Mouse (Mus musculus): Measurements from ENCODE around the gene Sun1. TPM values are rescaled to one million over a fixed set of nuclear protein-coding genes. Genes with fewer than 3 reads are reported as not detected.

Gene Sun1
- total RNA-seq, 2 experiments from 2014 or later, result 59.1 to 83.8 TPM

DNA sequence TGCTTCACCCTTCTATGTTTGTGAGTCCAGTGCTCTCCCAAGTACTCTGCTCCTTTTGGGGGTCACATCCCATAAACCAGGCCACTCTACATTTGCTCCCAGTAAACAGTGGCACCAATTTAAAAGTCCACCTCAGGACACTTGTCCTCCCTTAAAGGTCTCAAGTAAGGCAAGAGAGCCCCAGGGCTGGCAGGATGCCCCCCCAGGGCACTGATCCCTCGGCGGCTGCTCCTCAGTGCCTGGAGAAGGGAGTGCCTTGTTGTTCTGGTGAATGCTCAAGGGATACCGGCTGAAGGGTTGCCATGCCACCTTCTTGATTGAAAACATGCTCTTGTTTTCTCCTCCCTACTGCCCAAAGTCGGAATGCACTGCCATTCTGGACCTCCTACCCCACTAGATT is 5.6 kb downstream of the Sun1 start:
- DNase-seq (ENCODE audit: low spot score in 2 of 2), result no peak

DNA sequence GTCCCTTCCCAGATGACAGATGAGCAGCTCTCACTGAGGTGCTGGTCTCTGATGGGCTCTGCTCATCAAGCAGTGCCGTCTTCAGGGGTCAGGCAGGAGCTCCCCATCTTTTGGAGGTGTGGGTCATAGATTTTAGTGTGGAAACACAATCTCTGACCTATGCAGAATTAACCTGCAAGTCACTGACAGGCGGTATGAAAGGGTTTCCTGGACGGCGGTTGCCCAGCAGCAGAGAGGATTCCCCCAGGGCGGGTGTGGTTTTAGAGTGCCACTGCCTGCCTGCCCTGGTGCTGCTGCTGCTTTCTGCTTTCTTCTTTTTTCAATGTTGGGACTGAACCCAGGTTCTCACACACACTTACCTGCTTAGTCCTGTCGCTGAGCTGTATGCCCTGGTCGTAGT is 6.1 kb downstream of the Sun1 start:
- DNase-seq (ENCODE audit: low spot score in 2 of 2), result no peak

DNA sequence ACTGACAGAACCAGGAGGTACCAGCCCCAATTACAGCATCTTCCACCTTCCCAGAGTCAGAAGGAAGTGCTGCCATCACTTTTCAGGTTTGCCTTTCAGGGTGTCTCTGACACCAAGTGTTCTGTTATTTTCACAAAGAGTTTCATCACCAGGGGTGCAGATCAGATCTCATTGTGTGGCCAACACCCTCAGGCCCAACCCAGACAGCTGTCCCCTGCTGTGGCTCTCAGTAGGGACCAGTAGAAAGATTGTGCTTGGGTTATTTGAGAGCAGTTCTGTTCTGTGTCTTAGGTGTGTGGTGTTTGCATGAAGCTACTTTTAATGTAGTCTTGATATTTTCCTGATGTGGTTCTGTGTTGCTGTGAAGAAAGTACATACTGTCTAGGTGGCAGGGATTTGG is 7.7 kb downstream of the Sun1 start:
- no peak for DNase-seq (ENCODE audit: low spot score in 2 of 2)

DNA sequence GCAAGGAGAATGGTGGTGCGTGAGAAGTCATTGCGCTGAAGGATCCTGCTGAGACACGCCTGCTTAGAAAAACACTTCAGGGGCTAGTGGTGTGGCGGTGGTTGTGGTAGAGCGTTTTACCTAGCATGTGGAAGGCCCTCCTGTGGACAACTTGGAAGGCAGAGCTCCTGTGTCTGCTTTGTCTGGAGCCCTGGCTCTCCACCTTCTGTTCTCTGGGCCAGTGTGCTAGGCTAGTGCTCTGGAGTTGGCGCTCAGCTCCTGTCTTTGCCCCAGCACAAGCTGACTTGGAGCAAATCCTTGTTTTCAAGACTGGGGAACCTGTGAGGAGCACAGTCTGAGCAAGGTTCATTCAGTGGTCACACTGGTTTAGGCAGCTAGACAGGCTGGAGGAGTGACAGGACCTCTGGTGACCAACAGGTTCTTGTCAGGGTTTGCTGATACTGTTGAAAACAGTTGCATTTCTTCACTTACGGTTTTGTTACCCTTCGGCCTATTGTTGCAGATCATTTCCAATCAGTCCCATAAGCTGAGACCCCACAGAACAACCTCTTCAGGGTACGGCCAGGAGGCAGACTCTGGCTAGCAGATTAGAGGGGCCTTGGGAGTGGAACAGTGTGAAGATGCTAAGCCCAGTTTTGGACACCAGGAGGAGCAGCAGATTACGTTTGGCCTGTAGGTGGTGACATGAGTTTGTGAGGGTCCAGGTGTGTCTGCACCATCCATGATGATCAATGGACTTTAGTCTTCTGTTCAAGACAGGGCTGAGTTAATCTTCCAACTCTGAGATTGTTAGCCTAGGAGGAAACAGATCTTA is 8.6 kb downstream of the Sun1 start:
- DNase-seq (ENCODE audit: low spot score in 2 of 2), result no peak

DNA sequence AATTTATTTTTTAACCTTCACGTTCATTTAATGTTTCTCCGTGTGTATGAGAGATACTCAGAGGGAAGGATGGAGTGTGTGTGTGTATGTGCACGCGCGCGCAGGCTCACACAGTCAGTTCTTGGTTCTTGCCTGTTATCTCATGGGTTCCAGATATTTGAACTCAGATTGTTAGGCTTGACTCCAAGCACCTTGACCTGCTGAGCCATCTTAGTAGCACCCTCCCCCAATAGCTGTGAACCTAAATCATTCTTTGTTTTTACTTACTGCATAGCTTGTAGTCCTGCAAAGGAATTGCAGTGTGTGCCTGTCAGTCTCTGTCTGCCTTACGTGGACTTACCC is 9.2 kb downstream of the Sun1 start:
- DNase-seq (ENCODE audit: low spot score in 2 of 2), result no peak

DNA sequence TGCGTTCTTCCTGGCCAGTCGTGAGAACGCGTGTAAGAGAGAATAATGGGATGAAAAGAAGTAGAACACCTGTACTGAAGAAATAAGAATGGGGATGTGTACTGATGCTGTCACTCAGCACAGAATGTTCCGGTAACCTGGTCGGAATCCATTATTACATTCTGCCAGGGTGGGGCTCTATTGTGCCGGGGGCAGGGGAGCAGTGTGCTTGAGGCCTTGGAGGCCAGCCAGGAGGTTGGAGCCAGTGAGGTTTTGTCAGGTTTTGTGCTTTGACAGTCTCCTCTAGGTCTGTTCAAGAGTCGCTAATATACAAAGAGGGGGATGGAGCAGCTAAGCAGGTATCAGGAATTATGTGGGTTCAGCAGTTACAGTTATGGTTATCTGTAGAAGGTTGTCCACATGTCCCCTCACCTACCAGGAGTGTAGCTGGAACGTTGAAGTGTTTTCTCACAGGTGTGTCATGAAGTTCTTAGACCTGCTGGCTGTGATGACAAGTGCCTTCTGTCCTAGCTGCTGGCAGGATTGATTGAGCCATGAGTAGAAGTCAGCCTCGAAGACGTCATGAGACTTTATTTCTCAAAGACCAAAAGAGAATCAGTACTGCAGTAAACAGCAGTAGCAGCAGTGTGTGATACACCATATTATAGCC is 11.4 kb downstream of the Sun1 start:
- no peak for DNase-seq (ENCODE audit: low spot score in 2 of 2)

DNA sequence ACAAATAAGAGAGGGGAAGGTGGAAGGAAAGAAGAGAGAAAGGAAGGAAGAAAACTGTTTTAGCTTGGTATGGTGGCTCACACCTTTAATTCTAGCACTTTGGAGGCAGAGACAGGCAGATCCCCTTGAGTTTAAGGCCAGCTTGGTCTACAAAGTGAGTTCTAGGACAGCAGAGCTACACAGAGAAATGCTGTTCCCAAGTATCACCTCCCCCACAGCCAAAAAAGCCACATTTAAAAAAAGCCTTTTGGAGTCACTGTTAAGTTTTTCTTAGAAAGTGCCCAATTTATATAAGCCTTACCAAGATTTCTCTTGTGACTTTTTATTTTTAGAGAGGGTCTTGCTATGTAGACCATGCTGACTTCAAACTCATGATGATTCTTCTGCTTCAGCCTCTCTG is 13.9 kb downstream of the Sun1 start:
- no peak for DNase-seq (ENCODE audit: low spot score in 2 of 2)

DNA sequence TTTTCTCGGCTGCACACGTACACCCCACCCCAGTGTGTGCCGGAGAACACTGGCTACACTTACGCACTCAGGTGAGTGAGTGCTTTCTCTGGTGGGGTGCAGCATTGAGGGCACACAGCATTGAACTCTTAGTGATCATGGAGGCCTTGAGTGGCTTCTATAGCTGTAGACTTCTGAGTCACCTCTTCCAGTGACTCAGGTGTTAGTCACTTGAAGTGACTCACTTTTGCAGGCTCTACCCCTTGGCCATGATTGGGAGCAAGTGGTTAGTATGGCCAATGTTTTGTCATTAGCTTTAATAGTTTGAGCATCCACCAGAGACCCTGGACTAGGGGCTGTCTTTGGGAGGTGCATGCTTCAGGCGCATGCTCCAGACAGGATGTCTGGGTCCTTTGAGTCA is 14.7 kb downstream of the Sun1 start:
- peak in 1 of 2 experiments; percentile 55 for DNase-seq (ENCODE audit: low spot score in 2 of 2)

DNA sequence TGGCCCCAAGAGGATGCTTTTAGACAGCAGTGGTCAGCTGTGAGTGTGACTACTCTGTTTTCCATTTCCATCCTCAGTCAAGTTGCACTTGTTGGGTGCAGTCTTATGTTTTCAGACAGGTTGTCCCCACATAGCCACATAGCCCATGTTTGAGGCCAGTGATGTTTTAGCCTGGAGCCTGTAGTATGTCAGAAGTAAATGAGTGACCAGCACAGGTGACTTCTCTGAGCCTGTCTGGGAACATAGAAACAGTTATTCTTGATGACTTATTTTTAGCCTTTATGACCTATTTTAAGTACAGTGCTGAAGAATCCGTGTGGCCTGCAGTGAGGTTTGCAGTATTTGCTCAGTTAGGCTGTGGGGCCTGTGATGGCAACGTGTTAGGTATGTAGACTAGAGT is 15.7 kb downstream of the Sun1 start:
- no peak for DNase-seq (ENCODE audit: low spot score in 2 of 2)

DNA sequence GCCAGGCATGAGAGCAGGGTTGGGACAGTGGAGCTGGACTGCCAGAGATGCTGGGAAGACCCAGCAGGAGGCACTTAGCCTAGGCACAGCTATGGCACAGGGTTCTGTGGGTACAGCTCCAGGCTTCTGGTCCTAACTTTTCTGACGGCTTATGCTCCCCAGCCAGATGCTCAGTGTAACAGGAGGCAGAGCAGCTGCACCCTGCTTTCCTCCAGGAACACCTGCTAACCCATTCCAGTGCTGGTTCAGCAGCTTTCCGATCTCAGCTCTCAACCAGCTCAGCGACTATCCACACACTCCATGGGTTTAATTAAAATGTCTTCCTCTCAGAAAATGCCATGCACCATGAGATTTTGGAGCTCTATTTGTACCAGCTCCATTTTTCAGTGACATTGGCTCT is 16.3 kb downstream of the Sun1 start:
- DNase-seq (ENCODE audit: low spot score in 2 of 2), result no peak

DNA sequence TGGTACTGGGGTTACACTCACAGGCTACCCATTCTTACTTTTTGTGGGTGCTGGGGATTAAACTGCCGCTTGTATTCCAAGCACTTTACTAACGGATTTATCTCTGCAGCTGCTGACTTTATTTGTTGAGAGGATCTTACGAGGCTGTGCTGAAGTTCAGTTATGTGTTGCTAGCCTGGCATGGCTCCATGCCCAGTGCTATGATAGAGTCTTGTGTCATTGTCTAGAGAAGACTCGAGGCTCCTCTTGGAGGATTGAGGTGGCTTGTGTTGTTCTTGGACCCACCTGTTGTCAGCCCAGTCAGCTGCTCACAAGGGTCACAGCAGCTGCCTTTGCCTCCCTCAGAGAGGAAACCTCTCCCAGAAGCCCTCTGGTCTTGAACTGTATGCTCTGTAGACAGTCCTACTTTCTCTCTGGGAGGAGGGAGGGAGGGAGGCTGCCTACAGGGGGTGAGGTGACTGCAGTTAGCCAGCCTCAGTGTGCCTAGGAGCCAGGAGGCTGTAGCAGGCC is 19.6 kb downstream of the Sun1 start:
- no peak for DNase-seq (ENCODE audit: low spot score in 2 of 2)

DNA sequence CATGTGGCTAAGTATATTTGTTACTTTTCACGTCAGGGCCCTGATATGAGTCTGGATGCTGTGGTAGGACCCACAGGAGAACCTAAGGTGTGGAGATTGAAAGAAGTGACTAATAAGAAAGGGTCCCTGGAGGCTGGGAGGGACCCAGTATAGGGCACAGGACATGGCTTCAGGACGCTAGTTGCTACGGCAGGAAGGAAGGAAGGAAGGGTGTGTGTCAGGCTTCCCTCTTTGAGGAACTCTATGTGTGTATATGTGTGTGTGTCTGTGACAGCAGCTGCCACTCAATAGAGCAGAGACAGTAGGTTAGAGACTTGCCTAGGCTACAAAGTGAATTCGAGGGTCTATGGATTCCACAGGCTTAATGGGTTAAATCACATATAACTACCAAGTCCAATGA is 20.2 kb downstream of the Sun1 start:
- DNase-seq (ENCODE audit: low spot score in 2 of 2), result no peak

DNA sequence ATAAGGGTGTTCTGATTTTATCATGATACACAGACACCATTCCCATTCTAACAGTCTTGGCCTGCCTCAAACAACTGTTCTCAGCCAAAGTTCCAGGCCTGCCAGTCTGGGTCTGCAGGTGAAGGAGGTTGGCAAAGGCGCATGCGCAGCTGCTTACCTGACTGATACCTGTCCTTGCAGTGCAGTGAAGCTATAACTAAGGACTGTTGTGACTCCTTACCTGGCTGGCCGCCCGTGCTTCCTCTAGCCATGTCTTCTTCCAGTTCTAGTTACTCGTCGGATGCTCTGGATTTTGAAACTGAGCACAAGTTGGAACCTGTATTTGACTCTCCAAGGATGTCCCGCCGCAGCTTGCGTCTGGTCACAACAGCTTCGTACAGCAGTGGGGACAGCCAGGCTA is 22.9 kb downstream of the Sun1 start:
- no peak for DNase-seq (ENCODE audit: low spot score in 2 of 2)

DNA sequence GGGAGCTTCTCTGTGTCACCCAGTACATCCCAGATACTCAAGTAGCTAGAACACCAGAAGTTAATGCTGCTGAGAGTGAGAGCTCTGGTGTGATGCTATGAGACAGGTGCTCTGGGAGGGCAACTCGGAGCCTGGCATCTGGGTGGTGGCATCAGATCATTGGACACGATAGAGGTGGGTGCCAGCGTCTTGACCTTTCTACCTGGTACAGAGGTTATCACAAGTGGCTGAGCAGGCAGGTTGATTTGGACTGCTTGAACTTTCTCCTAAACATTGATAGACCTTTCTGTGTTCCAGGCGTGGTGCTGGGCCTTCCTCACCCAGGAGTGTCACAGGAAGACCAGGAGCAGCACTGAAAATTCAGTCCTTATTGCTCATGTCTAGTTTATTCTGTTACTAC is 26.8 kb downstream of the Sun1 start:
- no peak for DNase-seq (ENCODE audit: low spot score in 2 of 2)

DNA sequence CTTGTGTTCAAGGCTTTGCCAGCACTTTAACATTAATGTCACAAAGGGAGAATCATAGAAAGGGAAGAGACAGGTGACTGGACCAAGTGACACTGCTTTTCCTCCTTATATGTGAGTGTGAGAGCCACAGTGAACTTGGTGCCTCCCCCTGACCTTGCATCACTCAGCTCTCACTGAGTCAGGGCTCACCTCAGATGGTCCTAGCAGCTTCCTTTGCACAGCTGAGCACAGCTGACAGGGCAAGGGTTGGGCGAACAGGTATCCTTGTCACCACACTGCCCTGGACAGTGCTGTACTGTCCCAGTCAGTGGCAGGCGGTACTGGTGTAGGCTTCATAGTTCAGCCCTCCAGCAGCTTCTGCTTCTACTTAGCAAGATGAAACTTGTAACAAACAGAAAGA is 27.2 kb downstream of the Sun1 start:
- no peak for DNase-seq (ENCODE audit: low spot score in 2 of 2)

DNA sequence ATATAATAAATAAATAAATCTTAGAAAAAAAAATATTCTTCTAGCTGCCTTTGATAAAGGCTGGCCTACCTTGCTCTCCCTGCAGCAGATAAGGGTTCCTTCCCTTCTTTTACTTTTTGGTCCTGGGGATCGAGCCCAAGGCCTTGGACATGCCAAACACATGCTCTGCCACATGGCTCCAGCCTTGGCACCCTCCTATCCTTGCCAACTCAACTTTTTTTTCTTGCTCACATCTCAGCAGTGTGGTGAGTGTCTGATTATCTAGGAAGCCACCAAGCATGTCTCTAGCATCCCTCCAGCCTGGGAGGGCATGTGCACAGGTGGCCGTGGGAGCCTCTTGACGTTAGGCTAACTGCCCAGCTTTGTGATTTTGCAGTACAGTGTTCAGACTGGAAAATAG is 27.9 kb downstream of the Sun1 start:
- no peak for DNase-seq (ENCODE audit: low spot score in 2 of 2)

DNA sequence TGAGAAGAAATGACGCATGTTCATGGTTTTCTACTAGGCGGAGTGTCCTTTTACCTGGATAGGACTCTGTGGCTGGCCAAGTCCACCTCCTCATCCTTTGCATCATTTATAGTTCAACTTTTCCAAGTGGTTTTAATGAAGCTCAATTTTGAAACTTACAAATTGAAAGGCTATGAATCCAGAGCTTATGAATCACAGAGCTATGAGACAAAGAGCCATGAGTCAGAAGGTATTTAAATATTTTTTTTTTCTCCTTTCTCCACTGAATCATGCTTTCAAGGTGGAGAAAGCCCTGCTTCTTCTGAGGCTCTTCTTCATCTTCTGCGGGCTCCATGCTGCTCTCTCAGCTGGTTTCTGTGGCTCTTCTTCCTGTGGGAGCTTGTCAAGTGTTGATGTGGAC is 29.3 kb downstream of the Sun1 start:
- DNase-seq (ENCODE audit: low spot score in 2 of 2), result no peak

DNA sequence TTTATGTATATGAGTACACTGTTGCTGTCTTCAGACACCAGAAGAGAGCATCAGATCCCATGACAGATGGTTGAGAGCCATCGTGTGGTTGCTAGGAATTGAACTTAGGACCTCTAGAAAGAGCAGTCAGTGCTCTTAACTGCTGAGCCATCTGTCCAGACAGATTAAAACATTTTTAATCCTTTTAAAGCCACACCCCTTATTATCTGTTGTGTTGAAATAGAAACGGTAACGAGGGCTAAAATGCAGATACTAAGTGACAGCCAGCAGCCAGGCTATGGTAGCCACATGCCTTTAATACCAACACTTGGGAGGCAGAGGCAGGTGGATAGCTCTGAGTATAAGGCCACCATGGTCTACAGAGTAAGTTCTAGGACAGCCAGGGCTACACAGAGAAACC is 31.6 kb downstream of the Sun1 start:
- no peak for DNase-seq (ENCODE audit: low spot score in 2 of 2)

DNA sequence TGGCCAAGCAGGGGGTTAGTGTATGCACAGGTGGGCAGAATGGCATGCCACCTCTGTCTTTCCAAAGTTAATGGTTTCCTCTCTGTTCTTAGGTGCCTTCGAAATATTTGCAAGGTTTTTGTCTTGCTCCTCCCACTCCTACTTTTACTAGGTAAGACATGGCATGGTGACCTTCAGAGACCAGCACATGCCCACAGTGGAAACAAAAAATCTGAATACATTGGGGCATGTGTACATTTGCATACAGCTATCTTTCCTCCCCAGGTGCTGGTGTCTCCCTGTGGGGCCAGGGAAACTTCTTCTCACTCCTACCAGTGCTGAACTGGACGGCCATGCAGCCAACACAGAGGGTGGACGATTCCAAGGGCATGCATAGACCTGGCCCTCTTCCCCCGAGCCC is 34.0 kb downstream of the Sun1 start:
- no peak for DNase-seq (ENCODE audit: low spot score in 2 of 2)

DNA sequence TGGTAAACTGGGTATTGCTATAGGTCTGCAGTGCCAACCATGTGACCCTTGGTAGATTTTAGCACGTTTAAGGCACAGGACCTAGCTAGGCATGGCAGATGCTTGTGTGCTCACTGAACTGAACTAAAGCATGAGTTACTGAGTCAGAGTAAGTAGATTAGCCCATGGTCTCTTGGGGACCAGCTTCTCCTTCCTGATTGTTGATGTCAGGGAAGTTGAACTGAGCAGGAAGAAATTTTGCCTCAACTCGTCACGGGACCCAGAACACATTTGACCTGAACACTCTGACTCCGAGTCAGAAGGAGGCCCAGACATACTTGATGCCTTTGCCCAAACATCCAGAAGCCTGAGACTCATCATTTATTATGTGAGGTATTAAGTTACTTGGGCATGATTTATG is 37.0 kb downstream of the Sun1 start:
- no peak for DNase-seq (ENCODE audit: low spot score in 2 of 2)

DNA sequence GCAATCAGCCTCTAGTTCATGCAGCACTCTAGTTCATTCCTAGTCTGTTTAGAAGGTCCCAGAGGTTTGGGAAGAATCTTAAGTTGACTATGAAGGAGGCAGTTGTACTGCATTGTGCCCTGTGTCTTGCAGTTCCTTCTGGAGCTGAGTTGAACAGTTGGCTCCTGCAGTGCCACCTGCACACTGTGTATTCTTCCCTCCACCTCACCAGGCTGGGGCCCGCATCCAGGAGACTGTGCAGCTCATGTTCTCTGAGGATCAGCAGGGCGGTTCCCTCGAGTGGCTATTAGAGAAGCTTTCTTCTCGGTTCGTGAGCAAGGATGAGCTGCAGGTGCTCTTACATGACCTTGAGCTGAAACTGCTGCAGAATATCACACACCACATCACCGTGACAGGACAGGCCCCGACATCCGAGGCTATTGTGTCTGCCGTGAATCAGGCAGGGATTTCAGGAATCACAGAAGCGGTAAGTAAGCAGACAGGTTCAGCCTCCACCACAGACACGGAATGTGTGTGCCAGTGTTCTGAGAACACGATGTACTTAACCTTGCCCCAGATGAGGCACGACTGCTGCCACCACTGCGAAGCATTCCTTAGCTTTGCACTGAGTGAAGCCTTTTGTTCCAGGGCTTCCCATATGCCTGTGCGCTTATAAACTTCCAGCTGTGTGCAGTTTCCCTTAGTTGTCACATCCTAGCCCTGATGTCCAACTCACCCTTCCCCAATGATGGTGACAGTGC is 40.8 kb downstream of the Sun1 start:
- DNase-seq (ENCODE audit: low spot score in 2 of 2), result no peak

DNA sequence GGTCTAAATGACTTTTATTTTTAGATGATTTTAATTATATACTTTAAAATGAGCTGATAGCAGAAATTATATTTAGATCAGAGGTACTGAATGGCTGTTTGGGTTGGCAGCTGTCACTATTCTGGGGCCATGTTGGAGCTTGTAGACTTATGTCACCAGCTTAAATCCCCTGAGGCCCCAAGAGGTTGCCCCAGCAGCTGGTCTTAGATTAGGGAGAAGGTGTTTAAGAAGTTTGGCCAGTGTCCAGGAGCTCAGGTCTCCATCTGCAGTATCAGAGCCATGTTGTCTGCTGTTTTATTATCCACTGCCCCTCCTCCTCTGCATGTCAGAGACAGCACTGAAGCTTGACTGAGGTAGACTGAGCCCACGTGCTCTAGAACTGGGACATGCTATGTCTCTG is 42.9 kb downstream of the Sun1 start:
- DNase-seq (ENCODE audit: low spot score in 2 of 2), result no peak
